Mouse (Mus musculus) limb, embryonic 13.5 days (tissue): ENCODE measurements at regions not wholly inside any gene's neighbourhood (a gene's known extent, or its start where the extent isn't known, plus 50 kb on each side); places are given as distances from the start of the nearest gene placed in this dataset.
A peak's percentile ranks its signal among the peaks of the same experiment; 100 is the strongest.

Experiments
- ATAC-seq: fragments of 200-750 bp; cut with Nextera tagmentation; 2 replicates; pipeline ENCODE4 v1.8.0; 2017; ENCODE audit warnings: low read depth, moderate number of reproducible peaks, moderate TSS enrichment; ENCODE audit not compliant: low FRiP score
- H3K27ac ChIP-seq: fragments of 300-500 bp; sonication (generic); 2 replicates; pipeline ENCODE4 v1.5.1; 2015; ENCODE audit warnings: inconsistent platforms, mild to moderate bottlenecking, moderate library complexity
- H3K27me3 ChIP-seq: fragments of 300-500 bp; sonication (generic); 2 replicates; pipeline ENCODE4 v1.6.1; 2015; ENCODE audit warnings: mild to moderate bottlenecking, inconsistent platforms
- H3K36me3 ChIP-seq: fragments of 300-500 bp; sonication (generic); 2 replicates; pipeline ENCODE4 v1.6.1; 2015; ENCODE audit warnings: inconsistent platforms, mild to moderate bottlenecking, moderate library complexity
- H3K4me1 ChIP-seq: fragments of 300-500 bp; sonication (generic); 2 replicates; pipeline ENCODE4 v1.6.1; 2015; ENCODE audit warnings: inconsistent platforms
- H3K4me2 ChIP-seq: fragments of 300-500 bp; sonication (generic); replicated peaks from 2 replicates; pipeline ENCODE4 v1.6.1; 2015; ENCODE audit warnings: inconsistent platforms, mild to moderate bottlenecking, moderate library complexity
- H3K4me3 ChIP-seq: fragments of 300-500 bp; sonication (generic); 2 replicates; pipeline ENCODE4 v1.5.1; 2015; ENCODE audit warnings: moderate library complexity, mild to moderate bottlenecking, inconsistent platforms
- H3K9ac ChIP-seq: fragments of 300-500 bp; sonication (generic); 2 replicates; pipeline ENCODE4 v1.6.1; 2015; ENCODE audit warnings: mild to moderate bottlenecking, inconsistent platforms
- H3K9me3 ChIP-seq: fragments of 300-500 bp; sonication (generic); 2 replicates; pipeline ENCODE4 v1.6.1; 2016; ENCODE audit warnings: inconsistent platforms
- WGBS: fragments of 180-500 bp; shearing (Covaris S2); methylation state at CpG from one replicate; pipeline ENCODE4 v1.1.7; 2015; 5-methylcytosine and 5-hydroxymethylcytosine counted together

GRCm38 (mm10) chr17:59429189-59429588 is 416.0 kb upstream of the Nudt12 start:
- Histone ChIP-seq H3K4me2 (no peak overlapping the region), H3K36me3 (no peaks in the 10 kb centered on the region), H3K9ac (no peak overlapping the region), H3K9me3 (no peaks in the 10 kb centered on the region), H3K4me3 (no peak overlapping the region), H3K4me1 (no peaks in the 10 kb centered on the region), H3K27ac (no peak overlapping the region), H3K27me3 (no peaks in the 10 kb centered on the region)
- no peak for ATAC-seq
- 66% methylated on average over 7 of the region's 7 CpGs for WGBS

GRCm38 (mm10) chr17:59421489-59421888 is 408.3 kb upstream of the Nudt12 start:
- H3K9me3 ChIP-seq, result no peaks in the 10 kb centered on the region
- H3K4me1 ChIP-seq, result peaks cover 8% of the 10 kb centered on the region; the same call in 1 of the 2 replicates
- peak overlapping the region; percentile 62 for H3K4me2 ChIP-seq
- WGBS, result 14% methylated on average over 14 of the region's 14 CpGs
- no peak overlapping the region for H3K27ac ChIP-seq
- H3K27me3 ChIP-seq, result no peaks in the 10 kb centered on the region
- peak overlapping the region; percentile 34 for H3K4me3 ChIP-seq
- H3K36me3 ChIP-seq, result no peaks in the 10 kb centered on the region
- ATAC-seq, result peak; percentile 71
- peak overlapping the region; percentile 31; the same call in 1 of the 2 replicates for H3K9ac ChIP-seq

- no peak for ATAC-seq
- Histone ChIP-seq H3K4me3 (no peak overlapping the region), H3K27ac (no peak overlapping the region), H3K4me1 (0 out of 2 replicates have a peak, but pooled peaks cover 6% of the 10 kb centered on the region), H3K4me2 (no peak overlapping the region), H3K27me3 (no peaks in the 10 kb centered on the region), H3K9ac (no peak overlapping the region), H3K9me3 (no peaks in the 10 kb centered on the region), H3K36me3 (no peaks in the 10 kb centered on the region)
- WGBS, result 89% methylated on average over 2 of the region's 2 CpGs
Measured at GRCm38 (mm10) chr17:59409315-59409714, 396.1 kb upstream of the Nudt12 start.

- no peak overlapping the region for H3K27ac ChIP-seq
- H3K9ac ChIP-seq, result no peak overlapping the region
- 0 out of 2 replicates have a peak, but pooled peaks cover 8% of the 10 kb centered on the region for H3K4me1 ChIP-seq
- no peak overlapping the region for H3K4me2 ChIP-seq
- H3K36me3 ChIP-seq, result no peaks in the 10 kb centered on the region
- peak; percentile 76 for ATAC-seq
- H3K9me3 ChIP-seq, result no peaks in the 10 kb centered on the region
- WGBS, result 30% methylated on average over 1 of the region's 1 CpGs
- H3K27me3 ChIP-seq, result no peaks in the 10 kb centered on the region
- no peak overlapping the region for H3K4me3 ChIP-seq
Measured at GRCm38 (mm10) chr17:59404525-59404924, 391.4 kb upstream of the Nudt12 start.

GRCm38 (mm10) chr17:59397404-59397803 is 384.2 kb upstream of the Nudt12 start:
- no peak overlapping the region for H3K27ac ChIP-seq
- no peaks in the 10 kb centered on the region for H3K9me3 ChIP-seq
- no peaks in the 10 kb centered on the region for H3K27me3 ChIP-seq
- no peak overlapping the region for H3K9ac ChIP-seq
- no peak overlapping the region for H3K4me3 ChIP-seq
- WGBS, result 84% methylated on average over 3 of the region's 3 CpGs
- no peaks in the 10 kb centered on the region for H3K4me1 ChIP-seq
- H3K36me3 ChIP-seq, result no peaks in the 10 kb centered on the region
- ATAC-seq, result no peak
- H3K4me2 ChIP-seq, result no peak overlapping the region

- ATAC-seq, result peak; percentile 85
- Histone ChIP-seq H3K4me1 (peaks cover 15% of the 10 kb centered on the region; the same call in 1 of the 2 replicates), H3K27me3 (no peaks in the 10 kb centered on the region), H3K27ac (no peak overlapping the region; the same call in 1 of the 2 replicates), H3K4me3 (no peak overlapping the region), H3K9me3 (no peaks in the 10 kb centered on the region), H3K36me3 (no peaks in the 10 kb centered on the region), H3K9ac (no peak overlapping the region), H3K4me2 (peak overlapping the region; percentile 14)
- 29% methylated on average over 5 of the region's 5 CpGs for WGBS
Measured at GRCm38 (mm10) chr17:59383107-59383438, 369.9 kb upstream of the Nudt12 start.

GRCm38 (mm10) chr17:59382225-59383106 is 369.3 kb upstream of the Nudt12 start:
- no peaks in the 10 kb centered on the region for H3K27me3 ChIP-seq
- H3K4me1 ChIP-seq, result peaks cover 15% of the 10 kb centered on the region; the same call in 1 of the 2 replicates
- no peak overlapping the region for H3K9ac ChIP-seq
- H3K4me2 ChIP-seq, result peak overlapping the region; percentile 14
- H3K4me3 ChIP-seq, result no peak overlapping the region
- no peaks in the 10 kb centered on the region for H3K9me3 ChIP-seq
- peak; percentile 83 for ATAC-seq
- no peak overlapping the region; the same call in 1 of the 2 replicates for H3K27ac ChIP-seq
- WGBS, result 38% methylated on average over 7 of the region's 7 CpGs
- H3K36me3 ChIP-seq, result no peaks in the 10 kb centered on the region

GRCm38 (mm10) chr17:59373505-59374106 is 360.4 kb upstream of the Nudt12 start:
- Histone ChIP-seq H3K27ac (peak overlapping the region; percentile 44; the same call in 1 of the 2 replicates), H3K27me3 (no peaks in the 10 kb centered on the region), H3K9me3 (no peaks in the 10 kb centered on the region), H3K36me3 (no peaks in the 10 kb centered on the region), H3K4me3 (no peak overlapping the region), H3K9ac (no peak overlapping the region), H3K4me1 (peaks cover 16% of the 10 kb centered on the region), H3K4me2 (no peak overlapping the region; the same call in 1 of the 2 replicates)
- ATAC-seq, result peak; percentile 91
- WGBS, result 23% methylated on average over 7 of the region's 7 CpGs

GRCm38 (mm10) chr17:59369624-59370541 is 356.7 kb upstream of the Nudt12 start:
- Histone ChIP-seq H3K9me3 (no peaks in the 10 kb centered on the region), H3K4me1 (peaks cover 19% of the 10 kb centered on the region), H3K27me3 (no peaks in the 10 kb centered on the region), H3K36me3 (no peaks in the 10 kb centered on the region), H3K27ac (no peak overlapping the region), H3K4me3 (no peak overlapping the region), H3K4me2 (no peak overlapping the region), H3K9ac (no peak overlapping the region)
- ATAC-seq, result no peak
- WGBS, result 81% methylated on average over 7 of the region's 7 CpGs

- 29% methylated on average over 2 of the region's 2 CpGs for WGBS
- H3K27ac ChIP-seq, result no peak overlapping the region
- no peak overlapping the region for H3K4me2 ChIP-seq
- ATAC-seq, result peak; percentile 57; the same call in 1 of the 2 replicates
- H3K9ac ChIP-seq, result no peak overlapping the region
- no peaks in the 10 kb centered on the region for H3K36me3 ChIP-seq
- H3K27me3 ChIP-seq, result no peaks in the 10 kb centered on the region
- no peak overlapping the region for H3K4me3 ChIP-seq
- no peaks in the 10 kb centered on the region for H3K9me3 ChIP-seq
- peaks cover 9% of the 10 kb centered on the region for H3K4me1 ChIP-seq
Measured at GRCm38 (mm10) chr17:59365340-59365739, 352.2 kb upstream of the Nudt12 start.

- Histone ChIP-seq H3K4me1 (peaks cover 9% of the 10 kb centered on the region), H3K9me3 (no peaks in the 10 kb centered on the region), H3K27ac (no peak overlapping the region), H3K36me3 (no peaks in the 10 kb centered on the region), H3K4me2 (no peak overlapping the region), H3K4me3 (no peak overlapping the region), H3K27me3 (no peaks in the 10 kb centered on the region), H3K9ac (no peak overlapping the region)
- ATAC-seq, result no peak
- 62% methylated on average over 7 of the region's 7 CpGs for WGBS
Measured at GRCm38 (mm10) chr17:59362110-59362509, 348.9 kb upstream of the Nudt12 start.
